Mouse (Mus musculus) G1E (cell line): Measurements from ENCODE around the gene Sult1a1. TPM values are rescaled to one million over a fixed set of nuclear protein-coding genes. Genes with fewer than 3 reads are reported as not detected.

Source experiments
- ATAC-seq: 2 replicates; pipeline ENCODE4 v1.8.0; 2016; ENCODE audit warnings: mild to moderate bottlenecking; ENCODE audit not compliant: insufficient number of reproducible peaks, poor library complexity, low FRiP score, severe bottlenecking; ENCODE audit errors: extremely low read depth
- DNase-seq: peaks from one replicate; pipeline ENCODE4 v3.0.0; 2012; ENCODE audit warnings: low spot score
- H3K27me3 ChIP-seq: 2 replicates; pipeline ENCODE4 v1.6.1; 2012; ENCODE audit warnings: mild to moderate bottlenecking, low read length, inconsistent platforms; ENCODE audit not compliant: insufficient read depth
- H3K36me3 ChIP-seq: replicated peaks from 2 replicates; pipeline ENCODE3; 2012; ENCODE audit warnings: mild to moderate bottlenecking, inconsistent platforms
- H3K4me1 ChIP-seq: 2 replicates; pipeline ENCODE4 v1.6.1; 2012; ENCODE audit warnings: low read depth, low read length, inconsistent platforms, mixed read lengths; ENCODE audit not compliant: insufficient read depth
- H3K4me3 ChIP-seq: 2 replicates; pipeline ENCODE4 v1.5.1; 2012; ENCODE audit warnings: low read depth, mild to moderate bottlenecking, inconsistent platforms, low read length, moderate library complexity, mixed read lengths
- H3K9me3 ChIP-seq: replicated peaks from 2 replicates; pipeline ENCODE4 v1.6.1; 2012; ENCODE audit warnings: inconsistent platforms
- CTCF ChIP-seq: IDR thresholded peaks from 2 replicates; pipeline ENCODE4 v1.5.1; 2012; ENCODE audit warnings: low read depth, low read length, inconsistent platforms, mixed read lengths
- GATA1 ChIP-seq: IDR thresholded peaks from 2 replicates; pipeline ENCODE4 v1.6.1; 2012; ENCODE audit warnings: borderline replicate concordance, low read length, inconsistent platforms, mixed read lengths
- GATA2 ChIP-seq: IDR thresholded peaks from 2 replicates; pipeline ENCODE4 v1.6.1; 2012; ENCODE audit warnings: low read depth, low read length, inconsistent platforms, borderline replicate concordance
- POLR2AphosphoS5 ChIP-seq: IDR thresholded peaks from 2 replicates; pipeline ENCODE4 v1.6.1; 2012; ENCODE audit warnings: low read depth, low read length, inconsistent platforms; ENCODE audit not compliant: insufficient replicate concordance
- TAL1 ChIP-seq: conservative IDR thresholded peaks from 2 replicates; pipeline ENCODE4 v1.6.1; 2012; ENCODE audit warnings: low read depth, low read length, inconsistent platforms, mixed read lengths
- polyA plus RNA-seq: library from polyadenylated mRNA; stranded (reverse); fragments of >175 nt; gene quantifications from 2 replicates; pipeline ENCODE4 v1.2.3, GENCODE M21; 2012
- total RNA-seq, 2 experiments: library from RNA; stranded (forward) in 1 of 2; stranded (reverse) in 1 of 2; fragments of 200-1000 nt in 1 of 2; fragments of >200 nt in 1 of 2; fragmentation: Nextera tagmentation in 1 of 2; gene quantifications; 2 replicates each; pipeline ENCODE4 v1.2.3; 2014 to 2017

The Sult1a1 gene
- not detected in 2 replicates for total RNA-seq (2014; fragmentation: Nextera tagmentation)
- 0.12 and 0.33 TPM in 2 replicates for total RNA-seq (2017)
- not detected in 2 replicates for polyA plus RNA-seq

GRCm38 (mm10) chr7:126676207-126676606 lies at the start of gene Sult1a1:
Sult1a1 (minus strand) TSS chr7:126676432.
- Histone ChIP-seq H3K36me3 (peaks cover 88% of the 10 kb centered on the region), H3K27me3 (no peaks in the 10 kb centered on the region)
- no peak for ATAC-seq

GRCm38 (mm10) chr7:126725667-126726066 lies 49.4 kb upstream of the Sult1a1 start:
- no peaks in the 10 kb centered on the region for H3K36me3 ChIP-seq
- ATAC-seq (no peak), DNase-seq (no peak)
- H3K27me3 ChIP-seq, result peaks cover 17% of the 10 kb centered on the region
- H3K4me3 ChIP-seq, result no peak overlapping the region
- TF ChIP-seq TAL1, result no peak
- no peak for TF ChIP-seq CTCF
- TF ChIP-seq POLR2AphosphoS5, result no peak
- TF ChIP-seq GATA2, result no peak
- no peak for TF ChIP-seq GATA1
- peaks cover 11% of the 10 kb centered on the region for H3K4me1 ChIP-seq
- no peaks in the 10 kb centered on the region; the same call in 1 of the 2 replicates for H3K9me3 ChIP-seq

More at GRCm38 (mm10) chr7:126676207-126676606, at the start of gene Sult1a1:
- peaks cover 6% of the 10 kb centered on the region; the same call in 1 of the 2 replicates for H3K4me1 ChIP-seq
- TF ChIP-seq GATA2 (no peak), POLR2AphosphoS5 (no peak), TAL1 (no peak), GATA1 (no peak), CTCF (no peak)
- H3K4me3 ChIP-seq, result no peak within 1 kb of the TSS
- H3K9me3 ChIP-seq, result no peaks in the 10 kb centered on the region
- no peak for DNase-seq

DNA sequence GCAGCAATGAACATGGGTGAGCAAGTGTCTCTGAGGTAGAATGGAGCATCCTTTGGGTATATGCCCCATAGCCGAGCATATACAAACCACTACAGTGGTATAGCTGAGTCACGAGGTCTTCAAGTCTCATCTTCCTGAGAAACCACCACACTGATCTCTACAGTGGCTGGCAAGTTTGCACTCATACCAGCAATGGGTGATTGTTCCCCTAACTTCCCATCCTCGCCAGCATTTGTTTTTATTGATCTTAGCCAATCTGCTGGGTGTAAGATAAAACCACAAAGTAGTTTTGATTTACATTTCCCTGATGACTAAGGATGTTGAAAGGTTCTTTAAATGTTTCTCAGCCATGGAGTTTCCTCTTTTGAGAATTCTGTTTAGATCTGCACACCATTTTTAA lies 48.8 kb upstream of the Sult1a1 start:
- Histone ChIP-seq H3K27me3 (peaks cover 14% of the 10 kb centered on the region), H3K36me3 (no peaks in the 10 kb centered on the region), H3K9me3 (no peaks in the 10 kb centered on the region; the same call in 1 of the 2 replicates), H3K4me1 (peaks cover 11% of the 10 kb centered on the region), H3K4me3 (no peak overlapping the region)
- TF ChIP-seq GATA2 (no peak), POLR2AphosphoS5 (no peak), TAL1 (no peak), GATA1 (no peak), CTCF (no peak)
- ATAC-seq, result no peak
- no peak for DNase-seq

- peaks cover 19% of the 10 kb centered on the region for H3K27me3 ChIP-seq
- H3K4me1 ChIP-seq, result peaks cover 11% of the 10 kb centered on the region
- no peaks in the 10 kb centered on the region; the same call in 1 of the 2 replicates for H3K9me3 ChIP-seq
- no peak for ATAC-seq
- DNase-seq, result no peak
- H3K4me3 ChIP-seq, result no peak overlapping the region
- TF ChIP-seq GATA1 (no peak), TAL1 (no peak), CTCF (no peak), GATA2 (no peak), POLR2AphosphoS5 (no peak)
- no peaks in the 10 kb centered on the region for H3K36me3 ChIP-seq
Measured at GRCm38 (mm10) chr7:126721635-126722034, 45.4 kb upstream of the Sult1a1 start.

DNA sequence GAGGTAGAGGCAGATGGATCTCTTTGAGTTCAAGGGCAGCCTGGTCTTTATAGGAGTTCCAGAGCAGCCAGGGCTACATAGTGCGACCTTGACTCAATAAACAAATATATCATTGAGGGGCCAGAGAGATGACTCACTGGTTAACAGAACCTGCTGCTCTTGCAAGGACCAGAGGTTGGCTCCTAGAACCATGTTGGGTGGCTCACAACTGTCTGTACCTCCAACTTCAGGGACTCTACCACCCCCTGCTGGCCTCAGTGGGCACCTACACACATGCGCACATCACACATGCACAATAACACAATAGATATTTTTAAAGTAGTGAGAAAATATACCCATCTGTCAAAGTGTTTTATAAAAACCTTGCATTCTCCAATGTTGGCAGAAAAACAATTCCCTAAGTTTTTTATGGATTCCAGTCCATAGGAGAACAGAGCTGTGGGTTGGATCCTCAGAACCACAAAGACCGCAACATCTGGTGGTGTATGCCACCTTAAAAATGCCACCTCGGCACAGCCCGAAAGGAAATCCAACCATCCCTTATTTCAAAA lies 42.6 kb upstream of the Sult1a1 start:
- H3K4me3 ChIP-seq, result no peak overlapping the region
- TF ChIP-seq TAL1 (no peak), GATA2 (no peak), CTCF (no peak), GATA1 (no peak), POLR2AphosphoS5 (no peak)
- H3K4me1 ChIP-seq, result peaks cover 4% of the 10 kb centered on the region; the same call in 1 of the 2 replicates
- ATAC-seq (no peak), DNase-seq (no peak)
- H3K36me3 ChIP-seq, result no peaks in the 10 kb centered on the region
- H3K9me3 ChIP-seq, result no peaks in the 10 kb centered on the region; the same call in 1 of the 2 replicates
- H3K27me3 ChIP-seq, result peaks cover 20% of the 10 kb centered on the region

DNA sequence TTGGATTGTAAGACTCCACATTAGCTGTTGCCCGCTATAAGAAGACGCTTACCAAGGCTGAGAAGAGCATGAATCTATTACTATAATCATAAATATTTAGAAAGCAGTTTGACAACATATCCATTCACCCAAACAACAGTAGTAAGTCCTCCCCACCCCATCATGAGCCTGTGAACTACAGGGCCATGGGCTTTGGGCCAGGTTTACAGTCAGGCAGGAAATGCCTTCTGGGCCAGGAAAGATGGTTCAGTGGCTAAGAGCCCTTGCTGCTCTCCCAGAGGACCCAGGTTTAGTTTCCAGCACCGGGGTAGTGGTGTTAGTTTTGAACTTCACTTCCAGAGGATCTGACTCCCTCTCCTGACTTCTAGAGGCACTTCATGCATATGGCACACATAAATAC lies 41.3 kb upstream of the Sult1a1 start:
- no peak for ATAC-seq
- H3K27me3 ChIP-seq, result peaks cover 20% of the 10 kb centered on the region
- H3K36me3 ChIP-seq, result no peaks in the 10 kb centered on the region
- DNase-seq, result no peak
- TF ChIP-seq CTCF (no peak), TAL1 (no peak), GATA2 (no peak)
- H3K4me1 ChIP-seq, result peaks cover 4% of the 10 kb centered on the region; the same call in 1 of the 2 replicates
- no peaks in the 10 kb centered on the region for H3K9me3 ChIP-seq
- H3K4me3 ChIP-seq, result no peak overlapping the region
